In the genomic region with DNA sequence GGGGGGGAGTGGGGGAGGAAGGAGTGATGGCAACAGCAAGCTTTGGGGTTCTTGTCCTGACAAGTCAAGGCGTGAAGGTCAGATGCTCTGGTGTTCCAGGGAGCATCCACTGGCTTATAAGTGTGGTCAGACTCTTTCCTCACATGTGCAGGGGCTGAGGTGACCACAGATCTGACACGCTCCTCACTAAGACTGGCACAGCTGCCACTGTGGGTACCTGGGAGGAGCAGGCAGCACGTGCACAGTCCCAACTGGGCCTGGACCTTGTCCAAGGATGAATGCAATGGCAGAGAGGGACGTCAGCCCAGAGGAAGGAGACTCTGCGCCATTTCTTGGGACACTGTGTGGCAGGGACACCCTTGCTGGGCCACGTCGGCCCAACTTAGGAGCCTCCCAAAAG, we compare ENCODE assay signal across 26 mouse cellular contexts.
"Had no signal": no experiment of that assay in that cellular context is flagged by ENCODE, and none has a peak within 500 bp of the region (broad histone marks: within the 10 kb centered on the region; RNA-seq: fewer than 3 reads in every experiment).

No protein-coding gene starts in this region.

- H3K27me3 ChIP-seq: heart, embryonic 12.5 days; hindbrain, embryonic 12.5 days; intestine, embryonic 15.5 days; limb, embryonic 12.5 days; liver, embryonic 13.5 days had no signal

- H3K4me2 ChIP-seq: heart, embryonic 12.5 days; hindbrain, embryonic 12.5 days; hindbrain, embryonic 14.5 days; intestine, embryonic 15.5 days; limb, embryonic 12.5 days; liver, embryonic 11.5 days; liver, embryonic 13.5 days had no signal

- DNase-seq: gastrocnemius, adult 2 months; gastrocnemius, postnatal 10 days; gastrocnemius, postnatal 25 days; heart, adult 11 months; heart, postnatal 10 days; heart, postnatal 4 days; kidney, adult 18-20 months; kidney, adult 8-10 months; kidney, postnatal 10 days; kidney, postnatal 36 days; layer of hippocampus, adult 9-11 months; layer of hippocampus, postnatal 36 days; liver; liver, embryonic 13.5 days had no signal

- H3K9me3 ChIP-seq: heart, embryonic 10.5 days; heart, embryonic 12.5 days; hindbrain, embryonic 10.5 days; hindbrain, embryonic 12.5 days; intestine, embryonic 15.5 days; limb, embryonic 10.5 days; limb, embryonic 12.5 days; liver, embryonic 13.5 days had no signal

- ATAC-seq: hindbrain, embryonic 16.5 days; inflammation-experienced regulatory T-cells, adult 6 months; intestine, embryonic 15.5 days; intestine, postnatal 0 days had no signal

- H3K4me3 ChIP-seq: gastrocnemius, adult 2 months; heart, embryonic 10.5 days; heart, embryonic 12.5 days; hindbrain, embryonic 10.5 days; hindbrain, embryonic 12.5 days; intestine, embryonic 15.5 days; limb, embryonic 10.5 days; limb, embryonic 12.5 days; liver, embryonic 13.5 days had no signal

- H3K36me3 ChIP-seq: heart, embryonic 10.5 days; heart, embryonic 12.5 days; hindbrain, embryonic 12.5 days; intestine, embryonic 15.5 days; limb, embryonic 10.5 days; limb, embryonic 12.5 days; liver, embryonic 13.5 days had no signal

- H3K9ac ChIP-seq: heart, embryonic 12.5 days; hindbrain, embryonic 12.5 days; hindbrain, embryonic 14.5 days; intestine, embryonic 15.5 days; limb, embryonic 12.5 days; liver, embryonic 13.5 days had no signal

- H3K4me1 ChIP-seq: limb, embryonic 12.5 days had no signal

- H3K27ac ChIP-seq: gastrocnemius, adult 2 months; hindbrain, embryonic 10.5 days; hindbrain, embryonic 12.5 days; hindbrain, embryonic 14.5 days; intestine, embryonic 15.5 days; limb, embryonic 10.5 days; limb, embryonic 12.5 days; liver, embryonic 13.5 days had no signal
